Mouse (Mus musculus): ENCODE data around the gene Cfap43. TPM values are rescaled to one million over a fixed set of nuclear protein-coding genes. Genes with fewer than 3 reads are reported as not detected.
A peak's percentile ranks its signal among the peaks of the same experiment; 100 is the strongest.

The Cfap43 gene
- polyA plus RNA-seq, 1 experiment from 2014 or later = 0.16 TPM

- H3K9ac ChIP-seq (ENCODE audit: low read length) = no peak overlapping the region
- ATAC-seq (ENCODE audit: insufficient number of reproducible peaks, insufficient read depth, low FRiP score, low read depth) = no peak
- 0 out of 2 replicates have a peak, but pooled peaks cover 2% of the 10 kb centered on the region for H3K9me3 ChIP-seq (ENCODE audit: control insufficient read depth, low read length)
- H3K27me3 ChIP-seq (ENCODE audit: control insufficient read depth, insufficient read depth, low read length) = no peaks in the 10 kb centered on the region
- H3K4me3 ChIP-seq (ENCODE audit: control insufficient read depth in 1 of 2, insufficient read depth in 1 of 2, low read depth in 1 of 2, low read length in 2 of 2) = no peak overlapping the region
- 78% methylated on average over 2 of the region's 2 CpGs for WGBS
- H3K27ac ChIP-seq (replicated peaks in 1 of 2; ENCODE audit: control insufficient read depth in 1 of 2, insufficient read depth in 1 of 2, low read depth in 2 of 2, low read length in 2 of 2) = no peak overlapping the region
- no peaks in the 10 kb centered on the region for H3K36me3 ChIP-seq (ENCODE audit: control insufficient read depth, insufficient read depth, low read length)
- 0 out of 4 replicates have a peak, but pooled peaks cover 0 to 2% of the 10 kb centered on the region in 2 experiments for H3K4me1 ChIP-seq (ENCODE audit: control insufficient read depth in 2 of 2, insufficient read depth in 2 of 2, low read length in 2 of 2)
- no peak overlapping the region for H3K4me2 ChIP-seq (ENCODE audit: low read length)
These were observed 7.9 kb upstream of the Cfap43 start for GRCm38 (mm10) chr19:47927032-47927431.

- H3K9me3 ChIP-seq (ENCODE audit: control insufficient read depth, low read length) = 0 out of 2 replicates have a peak, but pooled peaks cover 2% of the 10 kb centered on the region
- no peaks in the 10 kb centered on the region for H3K27me3 ChIP-seq (ENCODE audit: control insufficient read depth, insufficient read depth, low read length)
- no peak for ATAC-seq (ENCODE audit: insufficient number of reproducible peaks, insufficient read depth, low FRiP score, low read depth)
- no peaks in the 10 kb centered on the region for H3K36me3 ChIP-seq (ENCODE audit: control insufficient read depth, insufficient read depth, low read length)
- WGBS = 63% methylated on average over 7 of the region's 7 CpGs
- H3K9ac ChIP-seq (ENCODE audit: low read length) = no peak overlapping the region
- no peak overlapping the region for H3K4me2 ChIP-seq (ENCODE audit: low read length)
- H3K4me1 ChIP-seq (ENCODE audit: control insufficient read depth in 2 of 2, insufficient read depth in 2 of 2, low read length in 2 of 2) = peaks cover 0 to 5% of the 10 kb centered on the region in 2 experiments; a peak in 1 of 4 replicates
- no peak overlapping the region for H3K4me3 ChIP-seq (ENCODE audit: control insufficient read depth in 1 of 2, insufficient read depth in 1 of 2, low read depth in 1 of 2, low read length in 2 of 2)
- H3K27ac ChIP-seq (replicated peaks in 1 of 2; ENCODE audit: control insufficient read depth in 1 of 2, insufficient read depth in 1 of 2, low read depth in 2 of 2, low read length in 2 of 2) = no peak overlapping the region
These were observed 6.7 kb upstream of the Cfap43 start for GRCm38 (mm10) chr19:47925819-47926218.

- WGBS = 0% methylated on average over 8 of the region's 8 CpGs
- Histone ChIP-seq H3K4me1 (ENCODE audit: control insufficient read depth in 2 of 2, insufficient read depth in 2 of 2, low read length in 2 of 2) (peaks cover 9 to 40% of the 10 kb centered on the region in 2 experiments), H3K36me3 (ENCODE audit: control insufficient read depth, insufficient read depth, low read length) (no peaks in the 10 kb centered on the region), H3K27ac (replicated peaks in 1 of 2; ENCODE audit: control insufficient read depth in 1 of 2, insufficient read depth in 1 of 2, low read depth in 2 of 2, low read length in 2 of 2) (peak overlapping the region; percentile 95 to 98), H3K9ac (ENCODE audit: low read length) (peak overlapping the region; percentile 97), H3K9me3 (ENCODE audit: control insufficient read depth, low read length) (no peaks in the 10 kb centered on the region), H3K4me2 (ENCODE audit: low read length) (peak overlapping the region; percentile 84), H3K27me3 (ENCODE audit: control insufficient read depth, insufficient read depth, low read length) (no peaks in the 10 kb centered on the region), H3K4me3 (ENCODE audit: control insufficient read depth in 1 of 2, insufficient read depth in 1 of 2, low read depth in 1 of 2, low read length in 2 of 2) (peak overlapping the region; percentile 88 to 93)
- ATAC-seq (ENCODE audit: insufficient number of reproducible peaks, insufficient read depth, low FRiP score, low read depth) = peak; percentile 58
These were observed 884 bp upstream of the Cfap43 start for GRCm38 (mm10) chr19:47919966-47920375.

GRCm38 (mm10) chr19:47918455-47919101, 509 bp downstream of the Cfap43 start:
- Histone ChIP-seq H3K27me3 (ENCODE audit: control insufficient read depth, insufficient read depth, low read length) (no peaks in the 10 kb centered on the region), H3K4me3 (ENCODE audit: control insufficient read depth in 1 of 2, insufficient read depth in 1 of 2, low read depth in 1 of 2, low read length in 2 of 2) (peak overlapping the region; percentile 88 to 93), H3K9me3 (ENCODE audit: control insufficient read depth, low read length) (no peaks in the 10 kb centered on the region), H3K9ac (ENCODE audit: low read length) (peak overlapping the region; percentile 97), H3K4me2 (ENCODE audit: low read length) (peak overlapping the region; percentile 84), H3K4me1 (ENCODE audit: control insufficient read depth in 2 of 2, insufficient read depth in 2 of 2, low read length in 2 of 2) (peaks cover 9 to 44% of the 10 kb centered on the region in 2 experiments), H3K36me3 (ENCODE audit: control insufficient read depth, insufficient read depth, low read length) (no peaks in the 10 kb centered on the region), H3K27ac (replicated peaks in 1 of 2; ENCODE audit: control insufficient read depth in 1 of 2, insufficient read depth in 1 of 2, low read depth in 2 of 2, low read length in 2 of 2) (peak overlapping the region; percentile 95 to 98)
- ATAC-seq (ENCODE audit: insufficient number of reproducible peaks, insufficient read depth, low FRiP score, low read depth) = peak; percentile 3; the same call in 1 of the 2 replicates
- under 1% methylated on average over 29 of the region's 29 CpGs for WGBS

GRCm38 (mm10) chr19:47918016-47918415, 1.1 kb downstream of the Cfap43 start:
- peaks cover 9 to 44% of the 10 kb centered on the region in 2 experiments for H3K4me1 ChIP-seq (ENCODE audit: control insufficient read depth in 2 of 2, insufficient read depth in 2 of 2, low read length in 2 of 2)
- peak overlapping the region; percentile 84 for H3K4me2 ChIP-seq (ENCODE audit: low read length)
- H3K9ac ChIP-seq (ENCODE audit: low read length) = peak overlapping the region; percentile 97
- ATAC-seq (ENCODE audit: insufficient number of reproducible peaks, insufficient read depth, low FRiP score, low read depth) = no peak
- H3K36me3 ChIP-seq (ENCODE audit: control insufficient read depth, insufficient read depth, low read length) = no peaks in the 10 kb centered on the region
- H3K27me3 ChIP-seq (ENCODE audit: control insufficient read depth, insufficient read depth, low read length) = no peaks in the 10 kb centered on the region
- peak overlapping the region; percentile 88 to 93 for H3K4me3 ChIP-seq (ENCODE audit: control insufficient read depth in 1 of 2, insufficient read depth in 1 of 2, low read depth in 1 of 2, low read length in 2 of 2)
- H3K9me3 ChIP-seq (ENCODE audit: control insufficient read depth, low read length) = no peaks in the 10 kb centered on the region
- H3K27ac ChIP-seq (replicated peaks in 1 of 2; ENCODE audit: control insufficient read depth in 1 of 2, insufficient read depth in 1 of 2, low read depth in 2 of 2, low read length in 2 of 2) = peak overlapping the region; percentile 95 to 98
- WGBS = 18% methylated on average over 9 of the region's 9 CpGs

GRCm38 (mm10) chr19:47917396-47917795, 1.7 kb downstream of the Cfap43 start:
- 34% methylated on average over 4 of the region's 4 CpGs for WGBS
- ATAC-seq (ENCODE audit: insufficient number of reproducible peaks, insufficient read depth, low FRiP score, low read depth) = no peak
- Histone ChIP-seq H3K27me3 (ENCODE audit: control insufficient read depth, insufficient read depth, low read length) (no peaks in the 10 kb centered on the region), H3K4me2 (ENCODE audit: low read length) (peak overlapping the region; percentile 84), H3K4me1 (ENCODE audit: control insufficient read depth in 2 of 2, insufficient read depth in 2 of 2, low read length in 2 of 2) (peaks cover 9 to 48% of the 10 kb centered on the region in 2 experiments), H3K36me3 (ENCODE audit: control insufficient read depth, insufficient read depth, low read length) (no peaks in the 10 kb centered on the region), H3K27ac (replicated peaks in 1 of 2; ENCODE audit: control insufficient read depth in 1 of 2, insufficient read depth in 1 of 2, low read depth in 2 of 2, low read length in 2 of 2) (peak overlapping the region in 1 of 2 experiments; percentile 95; a peak in 2 of 4 replicates), H3K4me3 (ENCODE audit: control insufficient read depth in 1 of 2, insufficient read depth in 1 of 2, low read depth in 1 of 2, low read length in 2 of 2) (peak overlapping the region; percentile 88 to 93), H3K9me3 (ENCODE audit: control insufficient read depth, low read length) (no peaks in the 10 kb centered on the region), H3K9ac (ENCODE audit: low read length) (peak overlapping the region; percentile 97)

- H3K27me3 ChIP-seq (ENCODE audit: control insufficient read depth, insufficient read depth, low read length) = no peaks in the 10 kb centered on the region
- no peaks in the 10 kb centered on the region for H3K9me3 ChIP-seq (ENCODE audit: control insufficient read depth, low read length)
- 74% methylated on average over 4 of the region's 4 CpGs for WGBS
- no peak overlapping the region for H3K27ac ChIP-seq (replicated peaks in 1 of 2; ENCODE audit: control insufficient read depth in 1 of 2, insufficient read depth in 1 of 2, low read depth in 2 of 2, low read length in 2 of 2)
- H3K9ac ChIP-seq (ENCODE audit: low read length) = no peak overlapping the region
- no peak overlapping the region for H3K4me2 ChIP-seq (ENCODE audit: low read length)
- H3K36me3 ChIP-seq (ENCODE audit: control insufficient read depth, insufficient read depth, low read length) = peaks cover 12% of the 10 kb centered on the region
- H3K4me1 ChIP-seq (ENCODE audit: control insufficient read depth in 2 of 2, insufficient read depth in 2 of 2, low read length in 2 of 2) = peaks cover 20 to 62% of the 10 kb centered on the region in 2 experiments
- no peak for ATAC-seq (ENCODE audit: insufficient number of reproducible peaks, insufficient read depth, low FRiP score, low read depth)
- H3K4me3 ChIP-seq (ENCODE audit: control insufficient read depth in 1 of 2, insufficient read depth in 1 of 2, low read depth in 1 of 2, low read length in 2 of 2) = no peak overlapping the region
These were observed 3.8 kb downstream of the Cfap43 start for GRCm38 (mm10) chr19:47915251-47915650.

All from heart, embryonic 14.5 days (tissue).